Comparison of ENCODE assay signal across 23 mouse cellular contexts in genomic region chr8:61321780-61322179, GRCm38 (mm10).
DNase-seq lines count a peak whose midpoint lies in the region; ATAC-seq lines count a peak whose summit lies in the region.
"Had no signal": no experiment of that assay in that cellular context is flagged by ENCODE, and none has a peak within 500 bp of the region (broad histone marks: within the 10 kb centered on the region; RNA-seq: fewer than 3 reads in every experiment).

No protein-coding gene starts in this region.

- H3K9ac ChIP-seq in kidney, embryonic 16.5 days (replicated peaks; ENCODE audit: low read length): no peak overlapping the region
- no peak overlapping the region for H3K9ac ChIP-seq in midbrain, embryonic 16.5 days (ENCODE audit: low read depth, low read length)
- H3K9ac ChIP-seq: embryonic facial prominence, embryonic 13.5 days; forebrain, embryonic 12.5 days; hindbrain, embryonic 12.5 days had no signal

- ATAC-seq in frontal cortex, adult (ENCODE audit: low TSS enrichment): peak; percentile 74
- ATAC-seq in kidney, embryonic 16.5 days (ENCODE audit: low FRiP score, low TSS enrichment): no peak
- ATAC-seq in midbrain, embryonic 16.5 days: no peak
- ATAC-seq: forebrain, embryonic 16.5 days; hindbrain, embryonic 16.5 days had no signal

- no peak overlapping the region for H3K4me3 ChIP-seq in kidney, embryonic 16.5 days (ENCODE audit: low read length)
- H3K4me3 ChIP-seq in midbrain, embryonic 16.5 days (ENCODE audit: low read depth, low read length): no peak overlapping the region
- no peak overlapping the region for H3K4me3 ChIP-seq in midbrain, embryonic 10.5 days
- H3K4me3 ChIP-seq in limb, embryonic 10.5 days: no peak overlapping the region
- H3K4me3 ChIP-seq: embryonic facial prominence, embryonic 13.5 days; forebrain, embryonic 12.5 days; gastrocnemius, adult 2 months; heart, embryonic 10.5 days; hindbrain, embryonic 12.5 days had no signal

- H3K27me3 ChIP-seq in kidney, embryonic 16.5 days (ENCODE audit: insufficient read depth, low read length): no peaks in the 10 kb centered on the region
- H3K27me3 ChIP-seq in midbrain, embryonic 16.5 days (ENCODE audit: control insufficient read depth, insufficient read depth, low read depth, low read length): no peaks in the 10 kb centered on the region
- no peaks in the 10 kb centered on the region for H3K27me3 ChIP-seq in midbrain, embryonic 10.5 days (ENCODE audit: low read depth, poor library complexity, severe bottlenecking)
- H3K27me3 ChIP-seq in limb, embryonic 10.5 days (ENCODE audit: low read depth, poor library complexity, severe bottlenecking): no peaks in the 10 kb centered on the region
- H3K27me3 ChIP-seq: embryonic facial prominence, embryonic 13.5 days; forebrain, embryonic 12.5 days; hindbrain, embryonic 12.5 days had no signal

- no peak overlapping the region for H3K4me2 ChIP-seq in kidney, embryonic 16.5 days (replicated peaks; ENCODE audit: low read depth, low read length)
- no peak overlapping the region for H3K4me2 ChIP-seq in midbrain, embryonic 16.5 days (ENCODE audit: low read length)
- H3K4me2 ChIP-seq: embryonic facial prominence, embryonic 13.5 days; forebrain, embryonic 12.5 days; hindbrain, embryonic 12.5 days had no signal

- peaks cover 70% of the 10 kb centered on the region for H3K4me1 ChIP-seq in kidney, embryonic 16.5 days (ENCODE audit: insufficient read depth, low read length)
- peaks cover 22% of the 10 kb centered on the region for H3K4me1 ChIP-seq in midbrain, embryonic 16.5 days (ENCODE audit: control insufficient read depth, insufficient read depth, low read length)
- H3K4me1 ChIP-seq in midbrain, embryonic 10.5 days: peaks cover 56% of the 10 kb centered on the region
- peaks cover 39% of the 10 kb centered on the region for H3K4me1 ChIP-seq in limb, embryonic 10.5 days

- peaks cover 4% of the 10 kb centered on the region; the same call in 1 of the 2 replicates for H3K36me3 ChIP-seq in kidney, embryonic 16.5 days (ENCODE audit: insufficient read depth, low read length)
- no peaks in the 10 kb centered on the region for H3K36me3 ChIP-seq in midbrain, embryonic 16.5 days (ENCODE audit: control insufficient read depth, insufficient read depth, low read length)
- H3K36me3 ChIP-seq in midbrain, embryonic 10.5 days: peaks cover 6% of the 10 kb centered on the region
- no peaks in the 10 kb centered on the region for H3K36me3 ChIP-seq in limb, embryonic 10.5 days
- H3K36me3 ChIP-seq: embryonic facial prominence, embryonic 13.5 days; forebrain, embryonic 12.5 days; heart, embryonic 10.5 days; hindbrain, embryonic 12.5 days had no signal

- DNase-seq in frontal cortex, postnatal 36 days (ENCODE audit: low spot score in 2 of 2): no peak
- DNase-seq in kidney, postnatal 25 days: no peak
- DNase-seq in midbrain, embryonic 10.5 days (ENCODE audit: low spot score): no peak
- peak; percentile 9 for DNase-seq in naive thymus-derived CD4-positive, alpha-beta T cell, adult 2 months (ENCODE audit: low read depth)
- DNase-seq in limb, embryonic 10.5 days (ENCODE audit: low spot score): no peak
- DNase-seq: adrenal gland, postnatal 14 days; B cell, adult 2 months; cerebellum, adult 18-20 months; cerebellum, adult 9-11 months; cerebellum, postnatal 36 days; gastrocnemius, adult 2 months; gastrocnemius, postnatal 25 days; heart, postnatal 10 days; heart, postnatal 4 days had no signal

- peak overlapping the region; percentile 58 for H3K27ac ChIP-seq in kidney, embryonic 16.5 days (ENCODE audit: low read length)
- 0 out of 2 replicates have a peak overlapping the region, but pooled peaks have one; percentile 11 for H3K27ac ChIP-seq in midbrain, embryonic 16.5 days (ENCODE audit: low read length)
- H3K27ac ChIP-seq in midbrain, embryonic 10.5 days (replicated peaks): no peak overlapping the region
- no peak overlapping the region for H3K27ac ChIP-seq in limb, embryonic 10.5 days
- H3K27ac ChIP-seq: embryonic facial prominence, embryonic 13.5 days; forebrain, embryonic 12.5 days; gastrocnemius, adult 2 months; heart, embryonic 10.5 days; hindbrain, embryonic 12.5 days had no signal

- no peaks in the 10 kb centered on the region for H3K9me3 ChIP-seq in kidney, embryonic 16.5 days (ENCODE audit: low read length)
- no peaks in the 10 kb centered on the region for H3K9me3 ChIP-seq in midbrain, embryonic 16.5 days (replicated peaks; ENCODE audit: control insufficient read depth, low read length, poor library complexity, severe bottlenecking)
- no peaks in the 10 kb centered on the region; the same call in 1 of the 2 replicates for H3K9me3 ChIP-seq in midbrain, embryonic 10.5 days (replicated peaks)
- H3K9me3 ChIP-seq in limb, embryonic 10.5 days (replicated peaks): no peaks in the 10 kb centered on the region
- H3K9me3 ChIP-seq: embryonic facial prominence, embryonic 13.5 days; forebrain, embryonic 12.5 days; heart, embryonic 10.5 days; hindbrain, embryonic 12.5 days had no signal

- 45% methylated on average over 5 of the region's 5 CpGs for WGBS in kidney, embryonic 16.5 days
- WGBS in midbrain, embryonic 16.5 days: 57% methylated on average over 5 of the region's 5 CpGs
- WGBS in midbrain, embryonic 10.5 days: 89% methylated on average over 5 of the region's 5 CpGs
- 77% methylated on average over 5 of the region's 5 CpGs for WGBS in limb, embryonic 10.5 days

Comparison
In these comparisons a context has a peak if more than half of its experiments do, and no peak if none do; other contexts are left out.
1. H3K27ac ChIP-seq: peak in kidney, embryonic 16.5 days (single experiment) and midbrain, embryonic 16.5 days (single experiment); none in midbrain, embryonic 10.5 days (single experiment) and limb, embryonic 10.5 days (single experiment).